Mouse (Mus musculus) bone marrow, adult 2 months (tissue): ENCODE data around the gene Itpr1.

Experiments
- CTCF ChIP-seq: fragments of 200-500 bp; IDR thresholded peaks from 2 replicates; pipeline ENCODE4 v1.5.1; 2011; ENCODE audit warnings: low read length, control low read depth; ENCODE audit not compliant: control insufficient read depth, insufficient read depth
- POLR2A ChIP-seq: fragments of 200-500 bp; IDR thresholded peaks from 2 replicates; pipeline ENCODE4 v1.6.1; 2011; ENCODE audit warnings: low read depth, mild to moderate bottlenecking, control low read depth, low read length, borderline replicate concordance; ENCODE audit not compliant: control insufficient read depth

DNA sequence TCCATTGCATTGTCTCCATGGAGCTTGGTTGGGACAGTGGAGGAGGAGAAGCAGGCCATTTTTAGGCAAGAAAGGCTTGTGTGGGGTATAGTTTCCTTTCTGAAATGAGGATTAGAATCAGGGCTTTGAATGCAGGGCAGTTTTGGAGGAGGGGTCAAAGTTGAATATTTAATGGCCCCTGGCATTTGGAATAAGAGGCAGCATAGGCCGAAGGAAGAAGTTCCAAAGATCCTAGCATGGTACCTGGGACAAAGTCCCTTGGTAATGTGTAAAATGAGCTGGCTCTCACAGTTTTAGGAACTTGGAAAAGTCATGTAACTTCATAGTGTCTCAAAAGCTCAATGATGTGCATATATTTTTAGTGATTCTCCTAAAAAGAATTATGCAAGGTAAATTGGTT lies 27.1 kb downstream of the Itpr1 start:
- TF ChIP-seq POLR2A (no peak), CTCF (no peak)
